Mouse (Mus musculus) heart, postnatal 0 days (tissue): ENCODE measurements around the gene Slc25a12. TPM values are rescaled to one million over a fixed set of nuclear protein-coding genes. Genes with fewer than 3 reads are reported as not detected.

ENCODE experiments used
- ATAC-seq: fragments of 200-750 bp; cut with Nextera tagmentation; 2 replicates; pipeline ENCODE4 v1.8.0; 2017; ENCODE audit warnings: low read depth, moderate number of reproducible peaks, moderate library complexity; ENCODE audit not compliant: insufficient read depth
- DNase-seq: peaks from one replicate; pipeline ENCODE4 v3.0.0-alpha.2; 2016; ENCODE audit warnings: low spot score
- H3K27ac ChIP-seq: fragments of 300-500 bp; sonication (generic); 2 replicates; pipeline ENCODE4 v1.5.1; 2014; ENCODE audit warnings: low read depth, mild to moderate bottlenecking
- H3K27me3 ChIP-seq: fragments of 300-500 bp; sonication (generic); 2 replicates; pipeline ENCODE4 v1.6.1; 2014; ENCODE audit warnings: low read length, mixed read lengths; ENCODE audit not compliant: control insufficient read depth, insufficient read depth
- H3K36me3 ChIP-seq: fragments of 300-500 bp; sonication (generic); replicated peaks from 2 replicates; pipeline ENCODE4 v1.6.1; 2014; ENCODE audit warnings: low read length, mixed read lengths; ENCODE audit not compliant: control insufficient read depth, insufficient read depth
- H3K4me1 ChIP-seq: fragments of 300-500 bp; sonication (generic); 2 replicates; pipeline ENCODE4 v1.6.1; 2014; ENCODE audit warnings: antibody characterized with exemption; ENCODE audit not compliant: control insufficient read depth, insufficient read depth
- H3K4me2 ChIP-seq: fragments of 300-500 bp; sonication (generic); 2 replicates; pipeline ENCODE4 v1.6.1; 2014; ENCODE audit warnings: low read depth, mild to moderate bottlenecking, low read length, moderate library complexity
- H3K4me3 ChIP-seq: fragments of 300-500 bp; sonication (generic); 2 replicates; pipeline ENCODE4 v1.5.1; 2014; ENCODE audit warnings: low read depth, low read length
- H3K9ac ChIP-seq: fragments of 300-500 bp; sonication (generic); replicated peaks from 2 replicates; pipeline ENCODE4 v1.6.1; 2014; ENCODE audit warnings: low read depth, low read length, mixed read lengths
- H3K9me3 ChIP-seq: fragments of 300-500 bp; sonication (generic); replicated peaks from 2 replicates; pipeline ENCODE4 v1.6.1; 2016; ENCODE audit warnings: low read length; ENCODE audit not compliant: control insufficient read depth
- CTCF ChIP-seq: IDR thresholded peaks from 2 replicates; pipeline ENCODE4 v1.5.1; 2016; ENCODE audit warnings: antibody characterized with exemption, control low read depth, low read depth
- EP300 ChIP-seq: IDR thresholded peaks from 2 replicates; pipeline ENCODE4 v1.6.1; 2016; ENCODE audit warnings: antibody characterized with exemption, low read depth
- WGBS: fragments of 180-500 bp; shearing (Covaris S2); extraction: QIAGEN DNeasy Blood & Tissue Kit; methylation state at CpG from one replicate; pipeline ENCODE4 v1.1.7; 2014; 5-methylcytosine and 5-hydroxymethylcytosine counted together
- polyA plus RNA-seq: library from polyadenylated mRNA; unstranded; fragments of >200 nt; fragmentation: Nextera tagmentation; extraction: Ambion mirVana; gene quantifications from 2 replicates; pipeline ENCODE4 v1.2.1, GENCODE M21; 2015
- total RNA-seq: library from RNA; depleted of rRNA; stranded (reverse); fragments of >200 nt; gene quantifications from 2 replicates; pipeline ENCODE4 v1.2.3, GENCODE M21; 2014; ENCODE audit warnings: low replicate concordance

The Slc25a12 gene
- total and polyA plus RNA-seq, 2 experiments from 2014 or later = 155 to 159 TPM

DNA sequence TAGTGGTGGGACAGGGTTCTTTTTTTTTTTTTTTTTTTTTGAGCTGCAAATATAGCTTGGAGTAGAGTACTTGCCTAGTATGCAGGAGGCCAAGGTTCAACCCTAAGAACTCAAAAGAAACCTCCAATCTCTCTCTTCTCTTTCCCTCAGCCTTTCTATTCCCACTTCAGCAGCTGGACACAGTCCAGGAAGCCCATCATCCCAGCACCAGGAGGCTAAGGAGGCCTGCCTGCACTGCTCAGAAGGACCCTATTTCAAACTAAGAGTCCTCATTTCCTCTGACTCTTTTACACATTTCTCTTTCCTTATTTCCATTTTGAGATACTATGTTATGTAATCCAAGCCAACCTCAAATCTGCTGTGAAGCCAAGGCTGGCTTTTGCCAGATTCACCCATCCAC lies 64.3 kb downstream of the Slc25a12 start:
- no peak overlapping the region for H3K27ac ChIP-seq
- ATAC-seq = no peak
- H3K4me1 ChIP-seq = no peaks in the 10 kb centered on the region
- TF ChIP-seq EP300 = no peak
- peaks cover 41% of the 10 kb centered on the region for H3K36me3 ChIP-seq
- DNase-seq = no peak
- no peaks in the 10 kb centered on the region for H3K27me3 ChIP-seq
- H3K9ac ChIP-seq = no peak overlapping the region
- no peak overlapping the region for H3K4me3 ChIP-seq
- no peaks in the 10 kb centered on the region for H3K9me3 ChIP-seq
- H3K4me2 ChIP-seq = no peak overlapping the region

GRCm38 (mm10) chr2:71302156-71302663 lies 65.3 kb downstream of the Slc25a12 start:
- no peaks in the 10 kb centered on the region for H3K9me3 ChIP-seq
- H3K27me3 ChIP-seq = no peaks in the 10 kb centered on the region
- no peak overlapping the region for H3K9ac ChIP-seq
- WGBS = 73% methylated on average over 3 of the region's 3 CpGs
- no peaks in the 10 kb centered on the region for H3K4me1 ChIP-seq
- H3K4me3 ChIP-seq = no peak overlapping the region
- ATAC-seq (no peak), DNase-seq (no peak)
- no peak overlapping the region for H3K27ac ChIP-seq
- no peak overlapping the region for H3K4me2 ChIP-seq
- peaks cover 41% of the 10 kb centered on the region for H3K36me3 ChIP-seq
- no peak for TF ChIP-seq CTCF
- TF ChIP-seq EP300 = no peak

GRCm38 (mm10) chr2:71298729-71299128 lies 68.8 kb downstream of the Slc25a12 start:
- no peaks in the 10 kb centered on the region for H3K9me3 ChIP-seq
- DNase-seq = no peak
- H3K27me3 ChIP-seq = no peaks in the 10 kb centered on the region
- no peak overlapping the region for H3K4me3 ChIP-seq
- no peak overlapping the region for H3K27ac ChIP-seq
- no peaks in the 10 kb centered on the region for H3K4me1 ChIP-seq
- TF ChIP-seq CTCF (no peak), EP300 (no peak)
- ATAC-seq = no peak
- peaks cover 32% of the 10 kb centered on the region for H3K36me3 ChIP-seq
- 89% methylated on average over 1 of the region's 1 CpGs for WGBS
- H3K9ac ChIP-seq = no peak overlapping the region
- H3K4me2 ChIP-seq = no peak overlapping the region

DNA sequence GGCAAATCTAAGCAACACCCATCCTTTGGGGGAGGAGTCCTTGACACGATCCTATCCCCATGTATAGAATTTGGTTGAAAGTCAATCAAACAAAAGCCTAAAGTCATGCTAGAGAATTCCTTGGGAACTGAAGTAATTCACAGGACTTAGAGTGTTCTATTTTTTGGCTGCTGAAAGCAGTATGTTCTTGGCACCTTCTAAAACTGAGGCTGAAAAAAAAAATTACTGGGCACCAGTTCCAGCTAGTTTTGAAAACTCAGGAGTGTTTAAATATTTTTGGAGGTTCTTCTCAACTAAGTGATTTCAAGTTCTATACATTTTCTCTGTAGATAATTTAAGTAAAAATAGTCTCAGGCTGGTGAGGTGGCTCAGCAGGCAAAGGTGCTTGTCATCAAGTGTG lies 70.0 kb downstream of the Slc25a12 start:
- Histone ChIP-seq H3K9me3 (no peaks in the 10 kb centered on the region), H3K4me3 (no peak overlapping the region), H3K4me1 (no peaks in the 10 kb centered on the region), H3K36me3 (peaks cover 36% of the 10 kb centered on the region), H3K9ac (no peak overlapping the region), H3K4me2 (no peak overlapping the region), H3K27ac (no peak overlapping the region), H3K27me3 (no peaks in the 10 kb centered on the region)
- no peak for ATAC-seq
- TF ChIP-seq EP300 (no peak), CTCF (no peak)
- WGBS = 71% methylated on average over 1 of the region's 1 CpGs
- DNase-seq = no peak

DNA sequence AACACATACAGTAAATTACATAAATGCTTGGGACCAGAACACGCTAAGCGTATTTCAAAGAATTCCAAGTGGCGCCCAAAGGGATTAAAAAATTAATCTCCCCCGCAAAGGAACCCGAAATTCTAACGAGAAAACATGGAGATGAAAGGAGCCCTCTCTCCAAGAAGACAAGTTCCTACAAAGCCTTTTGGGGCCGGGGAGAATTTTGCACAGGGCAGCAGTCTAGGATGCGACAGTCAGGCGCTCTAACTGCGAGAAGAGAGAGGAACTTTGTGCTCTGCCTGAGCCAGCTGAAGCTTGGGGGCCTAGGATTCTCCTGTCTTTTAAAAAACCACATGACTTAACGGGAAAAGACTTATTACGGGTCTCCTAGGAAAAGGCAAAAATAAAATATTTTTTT lies 71.7 kb downstream of the Slc25a12 start:
- Histone ChIP-seq H3K4me1 (no peaks in the 10 kb centered on the region), H3K9ac (no peak overlapping the region), H3K9me3 (no peaks in the 10 kb centered on the region), H3K27ac (no peak overlapping the region), H3K4me2 (no peak overlapping the region), H3K36me3 (peaks cover 49% of the 10 kb centered on the region), H3K4me3 (no peak overlapping the region), H3K27me3 (no peaks in the 10 kb centered on the region)
- WGBS = 89% methylated on average over 12 of the region's 12 CpGs
- DNase-seq (no peak), ATAC-seq (no peak)
- TF ChIP-seq EP300 (no peak), CTCF (no peak)

- H3K4me3 ChIP-seq = no peak overlapping the region
- WGBS = 50% methylated on average over 7 of the region's 7 CpGs
- TF ChIP-seq CTCF (no peak), EP300 (no peak)
- H3K9me3 ChIP-seq = no peaks in the 10 kb centered on the region
- no peak overlapping the region for H3K9ac ChIP-seq
- peaks cover 59% of the 10 kb centered on the region for H3K36me3 ChIP-seq
- no peak overlapping the region for H3K4me2 ChIP-seq
- H3K27me3 ChIP-seq = no peaks in the 10 kb centered on the region
- H3K4me1 ChIP-seq = no peaks in the 10 kb centered on the region
- H3K27ac ChIP-seq = no peak overlapping the region
- DNase-seq (no peak), ATAC-seq (no peak)
These were observed 73.1 kb downstream of the Slc25a12 start for GRCm38 (mm10) chr2:71294489-71294888.
